Mouse (Mus musculus) ZHBTc4 (cell line): Measurements from ENCODE around the gene Bloc1s1.

Experiments used
- DNase-seq: peaks from one replicate; pipeline ENCODE4 v3.0.0-alpha.2; 2011; ENCODE audit warnings: low read depth, low spot score

Gene Bloc1s1

DNA sequence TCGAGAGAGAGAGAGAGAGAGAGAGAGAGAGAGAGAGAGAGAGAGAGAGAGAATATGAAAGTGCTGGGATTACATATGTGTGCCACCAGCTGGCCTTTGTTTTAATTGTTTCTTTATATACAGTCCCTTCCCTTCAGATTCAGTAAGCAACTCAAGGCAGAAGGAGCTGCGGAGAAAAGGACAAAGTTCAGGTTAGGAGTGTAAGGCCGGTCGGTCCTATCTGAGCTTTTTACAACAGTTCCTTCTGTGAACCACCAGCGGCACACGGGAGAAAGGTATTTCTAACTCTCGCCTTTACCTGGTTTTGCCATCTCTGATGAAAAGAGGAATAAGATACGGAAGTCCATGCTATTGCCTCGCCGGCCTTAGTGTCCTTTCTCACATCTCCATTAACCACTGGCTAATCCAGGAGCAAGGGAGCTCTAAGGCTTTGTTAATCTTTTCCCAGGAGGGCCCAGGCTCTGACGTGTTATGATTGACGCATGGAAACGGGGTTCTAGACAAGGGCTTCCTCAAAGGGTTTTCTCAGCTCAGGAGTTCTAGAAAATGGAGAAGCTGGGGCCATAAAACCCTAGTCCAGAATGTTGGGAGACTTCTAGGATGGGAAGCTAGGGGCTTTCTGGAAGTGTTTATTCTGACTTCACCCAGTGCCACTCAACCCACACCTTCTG lies 14.9 kb downstream of the Bloc1s1 start:
- no peak for DNase-seq

GRCm38 (mm10) chr10:128904812-128905211 lies 19.0 kb downstream of the Bloc1s1 start:
- no peak for DNase-seq

GRCm38 (mm10) chr10:128902409-128902988 lies 21.3 kb downstream of the Bloc1s1 start:
- no peak for DNase-seq

DNA sequence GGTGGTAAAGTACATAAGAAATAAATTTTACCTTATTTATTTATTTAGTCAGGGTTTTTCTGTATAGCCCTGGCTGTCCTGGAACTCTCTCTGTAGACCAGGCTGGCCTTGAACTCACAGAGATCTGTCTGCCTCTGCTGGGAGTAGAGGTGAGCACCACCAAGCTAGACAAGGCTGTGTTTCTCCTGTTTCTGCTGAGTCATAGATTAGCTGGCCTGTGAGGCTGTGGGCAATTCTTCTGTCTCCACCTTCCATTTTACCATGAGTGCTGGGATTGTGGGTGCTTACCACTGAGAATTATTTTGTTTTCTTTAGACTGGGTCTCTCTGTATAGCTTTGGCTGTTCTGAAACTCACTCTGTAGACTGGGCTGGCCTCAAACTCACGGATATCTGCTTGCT lies 22.4 kb downstream of the Bloc1s1 start:
- DNase-seq: no peak

- peak; percentile 94 for DNase-seq
Measured at GRCm38 (mm10) chr10:128900698-128901097, 23.1 kb downstream of the Bloc1s1 start, which contains the start of gene Cd63. Gene Cd63 (plus strand): TSS chr10:128900989.

GRCm38 (mm10) chr10:128899759-128900490 lies 23.9 kb downstream of the Bloc1s1 start:
- DNase-seq: no peak

DNA sequence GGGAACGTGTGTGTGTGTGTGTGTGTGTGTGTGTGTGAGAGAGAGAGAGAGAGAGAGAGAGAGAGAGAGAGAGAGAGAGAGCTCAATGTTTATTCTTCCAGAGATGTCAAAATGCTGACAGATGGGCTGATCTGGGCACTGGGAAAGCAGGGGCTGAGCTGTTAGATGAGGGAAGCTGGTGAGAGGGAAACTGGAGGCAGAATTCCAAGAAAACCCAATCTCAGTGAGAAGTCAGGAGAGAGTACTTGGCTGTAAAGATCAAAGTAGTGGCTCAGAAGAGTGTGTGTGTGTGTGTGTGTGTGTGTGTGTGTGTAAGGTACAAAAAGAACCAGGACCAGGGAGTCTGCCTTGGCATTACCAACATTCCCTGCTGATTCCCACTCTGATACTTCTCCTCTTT lies 26.3 kb downstream of the Bloc1s1 start:
- no peak for DNase-seq

DNA sequence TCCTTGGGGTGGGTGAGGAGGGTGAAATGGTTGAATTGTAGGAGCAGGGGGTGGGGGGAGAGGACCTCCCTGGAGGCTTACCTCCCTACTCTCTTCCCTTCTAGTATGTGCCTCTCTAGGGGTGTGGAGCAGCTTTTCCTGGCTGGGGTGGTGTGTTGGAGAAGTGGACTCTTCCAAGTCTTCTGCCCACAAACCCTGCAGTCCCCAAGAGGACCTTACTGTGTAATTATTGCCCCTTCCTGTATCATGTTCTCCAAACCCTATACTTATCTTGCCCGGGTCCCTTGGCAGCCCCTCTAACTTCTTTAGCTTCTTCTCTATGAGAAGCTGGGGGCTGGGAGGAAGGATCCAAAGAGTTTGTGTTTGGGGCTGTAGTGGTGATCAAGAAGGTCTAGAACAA lies 27.0 kb downstream of the Bloc1s1 start:
- no peak for DNase-seq

GRCm38 (mm10) chr10:128895952-128896693 lies 27.7 kb downstream of the Bloc1s1 start:
- DNase-seq: no peak

GRCm38 (mm10) chr10:128895437-128895836 lies 28.4 kb downstream of the Bloc1s1 start:
- DNase-seq: peak; percentile 91

DNA sequence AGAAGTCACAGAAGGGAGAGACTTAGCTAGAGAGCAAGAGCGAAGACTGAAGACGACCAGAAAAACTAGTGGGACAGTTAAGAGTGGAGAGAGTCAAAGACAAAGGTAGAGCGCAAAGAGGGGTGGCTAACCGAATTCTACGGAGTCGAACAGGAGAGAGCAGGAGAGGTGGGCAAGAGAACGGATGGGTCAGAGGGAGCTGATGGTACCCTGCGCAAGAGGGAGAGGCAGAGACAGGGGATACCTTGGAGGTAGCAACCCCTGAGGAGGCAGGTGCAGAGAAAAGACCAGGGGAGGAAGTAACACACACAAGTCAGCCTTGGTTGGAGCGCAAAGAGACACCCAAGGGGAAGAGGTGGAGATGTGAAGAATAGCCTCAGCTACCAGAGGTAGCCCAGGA lies 31.6 kb downstream of the Bloc1s1 start:
- no peak for DNase-seq

DNA sequence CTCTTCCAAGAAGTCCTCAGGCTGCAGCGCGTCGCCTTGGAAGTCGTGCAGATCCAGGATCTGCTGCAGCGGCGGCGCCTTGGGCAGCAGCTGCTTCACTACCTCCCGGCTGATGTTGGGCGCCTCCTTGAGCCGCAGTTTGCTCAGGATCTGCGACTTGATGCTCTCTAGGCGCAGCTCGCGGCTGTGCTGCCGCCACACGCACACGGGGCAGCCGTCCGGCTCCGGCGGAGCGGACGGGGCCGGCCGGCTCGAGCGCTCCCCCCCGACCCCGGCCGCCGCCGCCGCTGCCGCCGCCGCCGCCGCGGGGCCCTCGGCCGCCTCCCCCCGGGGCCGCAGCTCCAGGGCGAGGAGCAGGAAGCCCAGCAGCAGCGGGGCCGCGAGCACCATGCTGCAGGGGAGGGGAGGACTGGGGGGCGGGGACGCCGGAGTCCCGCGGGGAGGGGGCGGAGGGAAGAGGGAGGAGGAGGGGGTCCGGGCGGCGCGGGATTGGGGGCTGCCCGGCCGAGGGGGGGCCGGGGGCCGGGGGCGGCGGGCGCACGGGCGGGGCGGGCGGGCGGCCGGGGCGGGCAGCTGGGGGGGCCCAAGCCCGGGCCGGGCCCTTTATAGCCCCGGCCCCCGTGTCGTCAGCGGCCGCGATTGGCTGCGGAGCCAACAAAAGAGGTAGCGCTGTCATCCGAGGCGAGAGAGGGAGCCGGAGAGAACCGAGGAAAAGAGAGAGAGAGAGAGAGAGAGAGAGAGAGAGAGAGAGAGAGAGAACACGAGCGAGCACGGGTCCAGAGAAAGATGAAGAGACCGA lies 32.3 kb downstream of the Bloc1s1 start, which contains the start of gene Gdf11:
Gdf11 (minus strand) TSS at position 423 of the 799 bp plus-strand sequence.
- peak; percentile 83 for DNase-seq

DNA sequence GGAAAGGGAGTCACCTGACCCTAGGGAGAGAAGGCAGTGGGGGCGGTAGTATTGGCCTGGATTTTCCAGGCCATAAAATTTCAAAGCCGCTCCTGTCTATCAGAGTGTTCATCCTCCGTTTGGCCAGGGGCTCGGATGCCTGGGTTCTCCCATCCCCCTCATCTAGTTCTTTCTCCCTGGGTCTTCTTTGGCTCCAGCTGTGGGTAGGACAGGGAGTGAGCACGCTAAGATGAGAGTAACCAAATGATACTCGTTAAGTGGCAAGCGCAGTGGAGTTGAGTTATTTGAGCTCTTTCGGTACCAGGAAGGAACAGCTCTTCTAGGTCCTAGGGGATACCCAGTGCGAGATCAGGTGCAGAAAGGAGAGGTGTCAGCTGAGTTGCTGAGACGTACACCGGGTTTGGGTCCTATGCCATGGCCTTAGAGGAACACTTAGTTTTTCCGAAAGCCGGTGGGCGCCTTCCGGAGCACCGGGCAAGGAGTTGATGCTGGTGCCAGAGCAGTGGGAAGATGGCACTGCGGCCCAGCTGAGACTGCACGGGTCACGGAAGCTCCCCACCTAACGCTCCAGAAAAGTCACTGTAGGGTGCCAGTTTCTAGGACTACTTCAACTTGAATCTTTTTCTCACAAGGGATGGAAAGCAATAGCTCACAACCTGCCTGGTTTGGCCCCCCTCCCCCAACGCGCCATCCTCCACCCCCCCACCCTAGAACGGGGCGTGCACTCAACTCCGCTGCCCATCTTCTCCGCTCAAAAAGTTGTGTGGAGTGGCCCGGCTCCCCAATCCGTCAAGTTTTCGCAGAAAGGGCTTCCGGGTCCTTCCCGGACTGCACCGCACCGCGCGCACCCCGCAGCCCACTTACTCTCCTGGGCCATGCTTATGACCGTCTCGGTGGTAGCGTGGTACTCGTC lies 33.2 kb downstream of the Bloc1s1 start:
- no peak for DNase-seq

DNA sequence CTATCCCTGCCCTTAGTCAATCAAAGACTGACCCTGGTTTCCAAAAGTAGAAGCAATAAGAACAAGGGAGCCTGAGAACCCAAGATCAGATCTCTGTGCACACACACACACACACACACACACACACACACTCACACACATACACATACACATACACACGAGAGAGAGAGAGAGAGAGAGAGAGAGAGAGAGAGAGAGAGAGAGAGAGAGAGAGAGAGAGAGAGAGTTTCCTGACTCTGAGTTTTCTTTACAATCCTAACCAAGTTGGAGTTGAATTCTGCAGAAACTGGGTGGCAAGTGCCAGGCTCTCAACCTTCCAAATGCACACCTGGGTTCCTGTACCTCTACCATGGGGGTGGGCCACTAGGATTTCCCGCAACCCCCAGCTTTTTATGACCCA lies 34.0 kb downstream of the Bloc1s1 start:
- DNase-seq: no peak

DNA sequence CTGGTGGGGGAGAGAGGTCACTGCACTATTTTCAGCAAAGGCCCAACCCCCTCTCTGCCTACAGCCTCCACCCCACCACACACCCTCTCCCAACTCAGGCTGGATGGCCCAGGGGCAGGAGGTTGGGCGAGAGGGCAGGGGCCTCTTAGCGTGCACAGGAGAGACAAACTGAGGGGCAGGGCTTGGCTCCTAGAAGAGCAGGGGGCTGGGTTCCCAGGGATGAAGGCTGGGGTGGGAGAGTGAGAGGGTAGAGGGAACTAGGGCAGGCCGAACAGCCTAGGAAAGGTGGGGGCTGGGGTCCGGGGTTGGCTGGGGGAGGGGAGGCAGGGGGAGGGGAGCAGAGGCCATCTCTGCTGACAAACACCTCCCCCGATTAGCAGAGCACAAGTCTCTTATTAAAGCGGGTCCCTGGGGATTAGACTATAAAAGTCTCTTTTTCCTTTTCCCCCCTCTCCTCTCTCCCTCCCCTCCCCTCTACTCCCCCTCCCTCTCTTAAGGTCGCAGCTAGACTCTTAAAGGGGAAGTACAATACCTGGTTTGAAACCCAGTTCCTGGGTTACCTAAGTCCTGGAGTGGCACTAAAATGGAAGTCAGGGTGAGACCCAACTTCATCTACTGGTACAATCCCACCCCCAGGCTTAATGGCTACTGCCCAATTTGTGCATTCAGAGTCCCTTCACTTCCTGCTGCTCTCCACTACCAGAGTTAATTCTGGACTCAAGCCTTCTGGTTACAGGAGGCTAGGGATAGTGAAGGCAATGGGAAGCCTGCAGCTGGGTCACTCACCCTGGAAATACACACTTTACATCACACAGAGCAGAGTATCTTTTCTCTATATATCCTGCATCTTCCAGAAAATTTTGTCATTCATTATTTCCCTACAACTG lies 34.7 kb downstream of the Bloc1s1 start:
- peak; percentile 71 for DNase-seq

DNA sequence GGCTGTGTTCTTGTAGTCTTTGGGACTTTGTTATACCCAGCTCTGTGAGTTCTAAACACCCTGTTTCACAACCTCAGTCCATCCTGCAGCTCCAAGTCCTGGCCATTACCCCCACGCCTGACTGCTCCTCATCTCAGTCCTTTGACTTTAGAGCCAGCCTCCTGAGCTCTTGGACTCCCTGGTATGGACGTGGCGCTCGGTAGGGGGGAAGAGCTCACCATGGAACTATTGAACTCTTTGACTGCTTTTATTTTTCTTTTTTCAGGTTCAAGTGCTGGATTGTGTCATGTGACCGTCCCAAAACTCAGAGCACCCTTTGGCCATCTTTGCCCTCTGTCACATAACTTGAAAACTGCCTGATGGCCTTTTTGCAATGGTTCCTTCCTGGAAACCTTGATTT lies 41.8 kb downstream of the Bloc1s1 start:
- DNase-seq: no peak

DNA sequence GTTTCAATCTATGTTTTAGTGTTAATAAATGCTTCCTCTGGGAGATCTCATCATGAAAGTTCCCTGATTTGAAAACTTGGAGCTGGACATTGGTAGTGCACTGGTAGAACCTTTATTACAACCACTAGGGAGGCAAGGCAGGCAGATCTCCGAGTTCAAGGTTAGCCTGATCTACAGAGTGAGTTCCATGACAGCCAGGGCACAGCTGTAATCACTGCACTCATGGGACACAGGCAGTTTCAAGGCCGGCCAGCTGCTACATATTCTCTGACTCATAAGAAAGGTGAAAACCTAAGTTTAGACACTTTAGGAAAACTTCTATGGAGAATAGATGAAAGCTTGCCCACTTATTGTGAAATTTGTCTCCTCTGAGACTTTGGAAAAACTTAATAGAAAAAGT lies 45.0 kb downstream of the Bloc1s1 start:
- DNase-seq: no peak

- DNase-seq: no peak
Measured at GRCm38 (mm10) chr10:128878291-128878690, 45.5 kb downstream of the Bloc1s1 start.

GRCm38 (mm10) chr10:128870341-128870740 lies 53.5 kb downstream of the Bloc1s1 start:
- no peak for DNase-seq
